Mouse (Mus musculus) testis, adult 2 months (tissue): ENCODE results near the gene Lrig2. TPM values are rescaled to one million over a fixed set of nuclear protein-coding genes. Genes with fewer than 3 reads are reported as not detected.

Experiments used
- H3K27ac ChIP-seq: fragments of 200-500 bp; 2 replicates; pipeline ENCODE4 v1.5.1; 2012; ENCODE audit warnings: low read depth, low read length; ENCODE audit not compliant: control insufficient read depth, insufficient read depth
- H3K27me3 ChIP-seq: fragments of 200-500 bp; 2 replicates; pipeline ENCODE4 v1.6.1; 2012; ENCODE audit warnings: mild to moderate bottlenecking, low read length, moderate library complexity; ENCODE audit not compliant: control insufficient read depth, insufficient read depth
- H3K36me3 ChIP-seq: fragments of 200-500 bp; 2 replicates; pipeline ENCODE4 v1.6.1; 2012; ENCODE audit warnings: mild to moderate bottlenecking, low read length; ENCODE audit not compliant: control insufficient read depth, insufficient read depth
- H3K4me1 ChIP-seq: fragments of 200-500 bp; 2 replicates; pipeline ENCODE4 v1.6.1; 2012; ENCODE audit warnings: low read length; ENCODE audit not compliant: control insufficient read depth, insufficient read depth
- H3K4me3 ChIP-seq: fragments of 200-500 bp; 2 replicates; pipeline ENCODE4 v1.5.1; 2012; ENCODE audit warnings: low read depth, mild to moderate bottlenecking, low read length, moderate library complexity, mixed read lengths; ENCODE audit not compliant: control insufficient read depth
- CTCF ChIP-seq: fragments of 200-500 bp; IDR thresholded peaks from 2 replicates; pipeline ENCODE4 v1.5.1; 2012; ENCODE audit warnings: low read depth, mild to moderate bottlenecking, inconsistent platforms, low read length, moderate library complexity; ENCODE audit not compliant: control insufficient read depth, insufficient read depth, insufficient replicate concordance
- POLR2A ChIP-seq: fragments of 200-500 bp; IDR thresholded peaks from 2 replicates; pipeline ENCODE4 v1.6.1; 2012; ENCODE audit warnings: low read depth, mild to moderate bottlenecking, inconsistent platforms, low read length, moderate library complexity; ENCODE audit not compliant: control insufficient read depth
- polyA plus RNA-seq: library from polyadenylated mRNA; depleted of rRNA; stranded (reverse); fragments of >200 nt; gene quantifications from 2 replicates; pipeline ENCODE4 v1.2.3, GENCODE M21; 2012

Gene Lrig2
- polyA plus RNA-seq, 1 experiment: 7.5 TPM

- peaks cover 11% of the 10 kb centered on the region for H3K4me1 ChIP-seq
- no peak for TF ChIP-seq POLR2A
- no peak for TF ChIP-seq CTCF
- no peak overlapping the region; the same call in 1 of the 2 replicates for H3K4me3 ChIP-seq
- no peaks in the 10 kb centered on the region for H3K36me3 ChIP-seq
- H3K27me3 ChIP-seq: no peaks in the 10 kb centered on the region
- no peak overlapping the region for H3K27ac ChIP-seq
These were observed 28.9 kb upstream of the Lrig2 start for GRCm38 (mm10) chr3:104540480-104541138.

- TF ChIP-seq CTCF: no peak
- no peak for TF ChIP-seq POLR2A
- Histone ChIP-seq H3K27ac (no peak overlapping the region), H3K36me3 (no peaks in the 10 kb centered on the region), H3K4me1 (no peaks in the 10 kb centered on the region), H3K4me3 (no peak overlapping the region), H3K27me3 (no peaks in the 10 kb centered on the region)
These were observed 21.5 kb upstream of the Lrig2 start for GRCm38 (mm10) chr3:104533223-104533622.

- no peak for TF ChIP-seq CTCF
- TF ChIP-seq POLR2A: no peak
- H3K4me1 ChIP-seq: no peaks in the 10 kb centered on the region
These were observed 14.6 kb upstream of the Lrig2 start for GRCm38 (mm10) chr3:104526115-104526882.

GRCm38 (mm10) chr3:104525516-104525915, 13.8 kb upstream of the Lrig2 start:
- Histone ChIP-seq H3K27me3 (no peaks in the 10 kb centered on the region), H3K27ac (0 out of 2 replicates have a peak overlapping the region, but pooled peaks have one; percentile 6), H3K4me3 (no peak overlapping the region), H3K4me1 (no peaks in the 10 kb centered on the region), H3K36me3 (no peaks in the 10 kb centered on the region)
- TF ChIP-seq POLR2A (no peak), CTCF (no peak)

More at GRCm38 (mm10) chr3:104526115-104526882, 14.6 kb upstream of the Lrig2 start:
- H3K27me3 ChIP-seq: no peaks in the 10 kb centered on the region
- H3K4me3 ChIP-seq: no peak overlapping the region
- no peak overlapping the region for H3K27ac ChIP-seq
- H3K36me3 ChIP-seq: no peaks in the 10 kb centered on the region

- Histone ChIP-seq H3K27ac (no peak overlapping the region), H3K36me3 (no peaks in the 10 kb centered on the region), H3K4me1 (no peaks in the 10 kb centered on the region), H3K4me3 (no peak overlapping the region), H3K27me3 (no peaks in the 10 kb centered on the region)
- TF ChIP-seq POLR2A: no peak
- TF ChIP-seq CTCF: no peak
These were observed 13.3 kb upstream of the Lrig2 start for GRCm38 (mm10) chr3:104525029-104525428.

GRCm38 (mm10) chr3:104523333-104523871, 11.7 kb upstream of the Lrig2 start:
- H3K27ac ChIP-seq: peak overlapping the region; percentile 9; the same call in 1 of the 2 replicates
- no peak overlapping the region for H3K4me3 ChIP-seq
- H3K27me3 ChIP-seq: no peaks in the 10 kb centered on the region
- H3K4me1 ChIP-seq: no peaks in the 10 kb centered on the region
- no peaks in the 10 kb centered on the region for H3K36me3 ChIP-seq
- TF ChIP-seq CTCF: no peak
- no peak for TF ChIP-seq POLR2A

GRCm38 (mm10) chr3:104521341-104521924, 9.7 kb upstream of the Lrig2 start:
- no peaks in the 10 kb centered on the region for H3K4me1 ChIP-seq
- H3K27ac ChIP-seq: no peak overlapping the region
- no peak overlapping the region for H3K4me3 ChIP-seq
- H3K36me3 ChIP-seq: no peaks in the 10 kb centered on the region
- no peaks in the 10 kb centered on the region for H3K27me3 ChIP-seq
- TF ChIP-seq CTCF: no peak
- no peak for TF ChIP-seq POLR2A
